Mouse (Mus musculus): ENCODE measurements around the gene Scyl3. TPM values are rescaled to one million over a fixed set of nuclear protein-coding genes. Genes with fewer than 3 reads are reported as not detected.

Scyl3 gene
- polyA plus RNA-seq, 1 experiment from 2014 or later, result 19.1 TPM

DNA sequence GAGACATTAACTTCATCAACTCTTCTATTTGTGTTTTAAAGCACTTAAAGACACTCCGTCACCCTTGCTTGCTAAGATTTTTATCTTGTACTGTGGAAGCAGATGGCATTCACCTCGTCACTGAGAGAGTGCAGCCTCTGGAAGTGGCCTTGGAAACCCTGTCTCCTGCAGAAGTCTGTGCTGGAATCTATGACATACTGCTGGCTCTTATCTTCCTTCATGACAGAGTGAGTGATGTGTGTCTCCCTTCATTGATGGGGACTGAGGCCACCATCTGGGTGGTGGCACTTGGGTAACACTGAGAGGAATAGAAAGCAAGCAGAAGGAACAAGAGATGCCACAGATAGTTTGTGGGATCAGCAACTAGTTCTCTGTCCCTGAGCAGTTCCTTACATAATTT lies 5.7 kb downstream of the Scyl3 start:
- Histone ChIP-seq H3K27ac (no peak overlapping the region), H3K4me2 (replicated peaks) (no peak overlapping the region), H3K4me1 (replicated peaks; ENCODE audit: control insufficient read depth, insufficient read depth, low read length) (peaks cover 9% of the 10 kb centered on the region; the same call in 1 of the 2 replicates), H3K27me3 (ENCODE audit: control insufficient read depth, insufficient read depth, low read length) (no peaks in the 10 kb centered on the region), H3K9me3 (ENCODE audit: control insufficient read depth, low read length) (no peaks in the 10 kb centered on the region), H3K4me3 (replicated peaks; ENCODE audit: low read length) (no peak overlapping the region), H3K36me3 (replicated peaks; ENCODE audit: control insufficient read depth, insufficient read depth) (peaks cover 59% of the 10 kb centered on the region), H3K9ac (no peak overlapping the region)
- ATAC-seq (ENCODE audit: low FRiP score) (no peak), DNase-seq (ENCODE audit: low spot score) (no peak)
- 96% methylated on average over 2 of the region's 2 CpGs for WGBS

DNA sequence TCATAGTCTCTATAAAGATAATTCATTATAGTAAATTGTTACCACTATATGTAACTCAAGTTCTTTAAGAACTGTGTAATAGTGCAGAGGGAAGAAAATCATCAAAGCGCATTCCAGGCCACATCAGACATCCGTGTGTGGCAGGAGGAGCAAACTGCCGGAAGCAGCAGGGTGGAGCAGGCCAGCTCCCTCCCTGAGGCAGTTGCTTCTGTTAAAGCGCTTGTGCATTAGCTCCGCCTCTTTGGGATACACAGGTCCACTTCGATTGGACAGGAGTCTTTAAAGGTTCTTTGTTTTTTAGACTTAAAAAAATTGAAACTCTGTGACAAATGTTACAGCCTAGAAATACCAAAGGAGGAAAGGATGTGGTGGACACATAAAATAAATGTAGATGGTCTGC lies 13.2 kb downstream of the Scyl3 start:
- Histone ChIP-seq H3K4me1 (replicated peaks; ENCODE audit: control insufficient read depth, insufficient read depth, low read length) (no peaks in the 10 kb centered on the region), H3K27me3 (ENCODE audit: control insufficient read depth, insufficient read depth, low read length) (no peaks in the 10 kb centered on the region), H3K36me3 (replicated peaks; ENCODE audit: control insufficient read depth, insufficient read depth) (peaks cover 96% of the 10 kb centered on the region), H3K27ac (no peak overlapping the region), H3K9me3 (ENCODE audit: control insufficient read depth, low read length) (no peaks in the 10 kb centered on the region), H3K4me3 (replicated peaks; ENCODE audit: low read length) (no peak overlapping the region), H3K4me2 (replicated peaks) (no peak overlapping the region), H3K9ac (no peak overlapping the region)
- ATAC-seq (ENCODE audit: low FRiP score) (no peak), DNase-seq (ENCODE audit: low spot score) (no peak)
- 75% methylated on average over 6 of the region's 6 CpGs for WGBS

DNA sequence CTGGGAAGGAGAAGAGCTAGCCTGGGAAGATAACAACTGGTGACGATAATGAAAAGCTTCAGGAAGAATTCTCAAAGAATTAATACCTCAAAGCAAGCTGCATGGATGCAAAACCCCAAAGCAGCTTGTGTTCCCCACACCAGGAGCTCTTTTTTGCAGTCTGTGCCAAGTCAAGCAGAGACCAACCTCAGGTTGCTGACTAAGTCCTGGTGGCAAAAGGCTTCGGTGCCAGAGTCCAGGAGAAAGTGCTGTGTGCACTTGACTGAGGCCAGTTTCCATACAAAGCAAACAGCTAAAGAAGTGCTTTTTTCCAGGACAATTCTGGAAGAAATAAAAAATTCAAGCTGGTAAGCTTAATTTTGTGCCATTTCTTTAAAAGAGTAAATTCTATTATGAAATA lies 24.5 kb downstream of the Scyl3 start:
- no peaks in the 10 kb centered on the region for H3K27me3 ChIP-seq (ENCODE audit: control insufficient read depth, insufficient read depth, low read length)
- H3K9me3 ChIP-seq (ENCODE audit: control insufficient read depth, low read length), result no peaks in the 10 kb centered on the region
- no peak overlapping the region for H3K4me2 ChIP-seq (replicated peaks)
- no peak for ATAC-seq (ENCODE audit: low FRiP score)
- no peaks in the 10 kb centered on the region for H3K4me1 ChIP-seq (replicated peaks; ENCODE audit: control insufficient read depth, insufficient read depth, low read length)
- WGBS, result 96% methylated on average over 2 of the region's 2 CpGs
- no peak overlapping the region for H3K4me3 ChIP-seq (replicated peaks; ENCODE audit: low read length)
- DNase-seq (ENCODE audit: low spot score), result no peak
- H3K27ac ChIP-seq, result no peak overlapping the region
- H3K36me3 ChIP-seq (replicated peaks; ENCODE audit: control insufficient read depth, insufficient read depth), result peaks cover 84% of the 10 kb centered on the region
- H3K9ac ChIP-seq, result no peak overlapping the region

DNA sequence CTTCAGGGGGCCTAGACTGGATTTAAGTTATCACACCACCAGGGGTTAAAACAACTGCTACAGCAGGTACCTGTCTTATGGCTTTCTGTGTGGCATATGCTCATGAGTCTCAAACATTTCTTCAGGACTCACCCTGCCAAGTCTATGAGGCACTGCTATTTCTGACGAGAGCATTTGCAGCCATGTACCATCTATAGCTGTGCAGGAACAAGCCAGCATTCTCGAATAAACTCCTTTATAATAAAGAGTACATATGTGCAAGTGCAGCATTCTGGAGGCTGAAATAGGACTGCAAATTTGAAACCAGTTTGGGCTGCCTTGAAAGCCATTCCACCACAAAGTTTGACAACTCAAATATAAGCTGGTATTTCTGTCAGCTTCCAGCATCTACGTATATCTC lies 29.1 kb downstream of the Scyl3 start:
- Histone ChIP-seq H3K27me3 (ENCODE audit: control insufficient read depth, insufficient read depth, low read length) (no peaks in the 10 kb centered on the region), H3K4me3 (replicated peaks; ENCODE audit: low read length) (no peak overlapping the region), H3K4me2 (replicated peaks) (no peak overlapping the region), H3K36me3 (replicated peaks; ENCODE audit: control insufficient read depth, insufficient read depth) (peaks cover 47% of the 10 kb centered on the region), H3K9me3 (ENCODE audit: control insufficient read depth, low read length) (no peaks in the 10 kb centered on the region), H3K27ac (no peak overlapping the region), H3K4me1 (replicated peaks; ENCODE audit: control insufficient read depth, insufficient read depth, low read length) (no peaks in the 10 kb centered on the region), H3K9ac (no peak overlapping the region)
- no peak for DNase-seq (ENCODE audit: low spot score)
- no peak for ATAC-seq (ENCODE audit: low FRiP score)
- 95% methylated on average over 3 of the region's 3 CpGs for WGBS

DNA sequence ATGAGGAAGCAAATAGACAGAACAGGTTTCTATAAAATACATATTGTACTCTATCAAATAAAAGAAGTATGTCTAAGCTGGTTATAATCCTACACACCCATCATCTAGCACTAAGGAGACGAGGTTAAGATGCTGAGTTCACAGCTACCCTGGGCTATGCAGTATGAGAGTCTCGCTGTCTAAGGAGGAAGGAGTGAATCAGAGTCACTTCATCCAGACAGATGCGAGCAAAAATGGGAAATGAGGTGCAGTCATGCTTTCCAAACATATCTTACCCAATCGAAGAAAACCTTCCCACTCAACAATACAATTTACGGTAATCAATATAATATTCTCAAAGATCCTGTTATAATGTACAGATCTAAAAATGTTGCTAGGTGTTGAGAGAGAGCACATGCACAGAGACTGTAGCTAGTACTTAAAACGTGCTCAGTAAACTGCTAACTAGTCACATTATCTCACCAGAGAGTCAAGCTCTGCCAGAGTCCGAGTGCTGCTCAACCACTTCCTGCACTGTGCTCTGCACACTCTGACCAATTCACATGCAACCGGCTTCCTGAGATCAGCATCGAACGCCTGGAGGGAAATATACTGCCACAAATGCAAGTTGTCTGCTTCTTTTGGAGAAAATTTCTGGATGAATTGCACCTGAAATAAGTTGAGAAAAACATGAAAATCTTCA lies 35.2 kb downstream of the Scyl3 start:
- 94% methylated on average over 10 of the region's 10 CpGs for WGBS

DNA sequence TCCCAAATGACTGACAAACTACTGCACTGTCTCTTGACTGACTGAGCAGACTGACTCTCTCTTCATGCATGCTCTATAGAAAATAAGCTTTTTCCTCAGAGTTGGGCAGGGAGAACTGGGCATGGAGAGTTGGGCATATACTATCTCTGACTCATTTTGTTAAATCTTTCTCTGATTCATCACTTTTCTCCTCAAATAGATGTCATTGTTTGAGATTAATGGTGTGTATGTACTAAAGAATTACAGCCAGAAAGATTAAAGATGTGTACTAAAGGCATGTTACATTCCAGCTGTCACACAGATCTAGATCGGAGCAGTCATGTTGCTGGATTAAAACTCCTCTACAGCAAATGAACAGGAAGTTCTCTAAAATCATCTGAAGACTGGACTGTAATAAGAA lies 45.6 kb downstream of the Scyl3 start:
- Histone ChIP-seq H3K9ac (no peak overlapping the region), H3K4me2 (replicated peaks) (no peak overlapping the region), H3K4me1 (replicated peaks; ENCODE audit: control insufficient read depth, insufficient read depth, low read length) (no peaks in the 10 kb centered on the region), H3K9me3 (ENCODE audit: control insufficient read depth, low read length) (no peaks in the 10 kb centered on the region), H3K4me3 (replicated peaks; ENCODE audit: low read length) (no peak overlapping the region), H3K36me3 (replicated peaks; ENCODE audit: control insufficient read depth, insufficient read depth) (peaks cover 14% of the 10 kb centered on the region; the same call in 1 of the 2 replicates), H3K27me3 (ENCODE audit: control insufficient read depth, insufficient read depth, low read length) (no peaks in the 10 kb centered on the region), H3K27ac (no peak overlapping the region)
- DNase-seq (ENCODE audit: low spot score) (no peak), ATAC-seq (ENCODE audit: low FRiP score) (no peak)
- WGBS, result 93% methylated on average over 1 of the region's 1 CpGs

More for the DNA sequence above, 35.2 kb downstream of the Scyl3 start:
- no peak overlapping the region for H3K4me3 ChIP-seq (replicated peaks; ENCODE audit: low read length)
- ATAC-seq (ENCODE audit: low FRiP score), result no peak
- H3K27ac ChIP-seq, result no peak overlapping the region
- H3K9me3 ChIP-seq (ENCODE audit: control insufficient read depth, low read length), result no peaks in the 10 kb centered on the region
- H3K4me1 ChIP-seq (replicated peaks; ENCODE audit: control insufficient read depth, insufficient read depth, low read length), result no peaks in the 10 kb centered on the region
- no peak overlapping the region for H3K9ac ChIP-seq
- no peak for DNase-seq (ENCODE audit: low spot score)
- H3K27me3 ChIP-seq (ENCODE audit: control insufficient read depth, insufficient read depth, low read length), result no peaks in the 10 kb centered on the region
- peaks cover 17% of the 10 kb centered on the region for H3K36me3 ChIP-seq (replicated peaks; ENCODE audit: control insufficient read depth, insufficient read depth)
- no peak overlapping the region for H3K4me2 ChIP-seq (replicated peaks)

DNA sequence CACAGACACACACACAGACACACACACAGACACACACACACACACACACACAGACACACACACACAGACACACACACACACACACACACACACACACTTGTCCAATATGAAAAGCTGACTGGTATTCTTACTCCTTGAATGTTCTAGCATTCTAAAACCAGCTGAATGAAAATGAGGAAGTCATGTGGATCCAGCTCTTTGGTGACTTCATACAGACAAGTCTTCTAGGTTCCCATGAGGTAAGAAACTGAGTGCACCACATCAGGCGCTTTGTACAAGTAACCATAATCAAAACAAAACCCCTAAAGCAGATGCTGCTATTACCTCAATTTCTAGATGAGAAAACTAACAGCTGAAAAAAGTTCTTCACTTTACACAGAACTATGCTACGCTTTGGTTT lies 46.2 kb downstream of the Scyl3 start:
- H3K36me3 ChIP-seq (replicated peaks; ENCODE audit: control insufficient read depth, insufficient read depth), result peaks cover 14% of the 10 kb centered on the region; the same call in 1 of the 2 replicates
- no peaks in the 10 kb centered on the region for H3K9me3 ChIP-seq (ENCODE audit: control insufficient read depth, low read length)
- H3K27ac ChIP-seq, result no peak overlapping the region
- no peaks in the 10 kb centered on the region for H3K27me3 ChIP-seq (ENCODE audit: control insufficient read depth, insufficient read depth, low read length)
- ATAC-seq (ENCODE audit: low FRiP score) (no peak), DNase-seq (ENCODE audit: low spot score) (no peak)
- no peaks in the 10 kb centered on the region for H3K4me1 ChIP-seq (replicated peaks; ENCODE audit: control insufficient read depth, insufficient read depth, low read length)
- no peak overlapping the region for H3K9ac ChIP-seq
- no peak overlapping the region for H3K4me2 ChIP-seq (replicated peaks)
- H3K4me3 ChIP-seq (replicated peaks; ENCODE audit: low read length), result no peak overlapping the region
- WGBS, result 100% methylated on average over 2 of the region's 2 CpGs

DNA sequence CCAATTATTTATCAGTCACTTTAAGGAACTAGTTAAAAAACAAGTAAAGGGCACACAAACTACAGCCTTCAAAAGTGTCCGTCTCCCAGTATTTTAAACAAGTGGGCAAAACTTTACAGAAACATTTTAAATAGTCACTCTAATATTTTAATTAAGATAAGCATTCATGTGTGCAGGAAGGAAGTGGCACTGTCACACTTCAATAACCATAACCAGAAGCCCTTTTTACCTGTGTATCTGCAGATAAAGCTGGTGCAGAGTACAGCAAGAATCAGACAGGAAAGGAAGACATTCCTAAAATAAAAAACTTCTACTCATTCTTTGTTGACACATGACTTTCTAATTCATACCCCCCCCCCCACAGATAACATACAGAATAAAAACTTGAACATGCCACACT lies 47.6 kb downstream of the Scyl3 start:
- no peak overlapping the region for H3K4me2 ChIP-seq (replicated peaks)
- H3K9me3 ChIP-seq (ENCODE audit: control insufficient read depth, low read length), result no peaks in the 10 kb centered on the region
- no peak overlapping the region for H3K9ac ChIP-seq
- no peak overlapping the region for H3K27ac ChIP-seq
- H3K4me3 ChIP-seq (replicated peaks; ENCODE audit: low read length), result no peak overlapping the region
- WGBS, result 96% methylated on average over 1 of the region's 1 CpGs
- no peaks in the 10 kb centered on the region for H3K4me1 ChIP-seq (replicated peaks; ENCODE audit: control insufficient read depth, insufficient read depth, low read length)
- ATAC-seq (ENCODE audit: low FRiP score), result no peak
- no peak for DNase-seq (ENCODE audit: low spot score)
- H3K36me3 ChIP-seq (replicated peaks; ENCODE audit: control insufficient read depth, insufficient read depth), result peaks cover 17% of the 10 kb centered on the region
- no peaks in the 10 kb centered on the region for H3K27me3 ChIP-seq (ENCODE audit: control insufficient read depth, insufficient read depth, low read length)

DNA sequence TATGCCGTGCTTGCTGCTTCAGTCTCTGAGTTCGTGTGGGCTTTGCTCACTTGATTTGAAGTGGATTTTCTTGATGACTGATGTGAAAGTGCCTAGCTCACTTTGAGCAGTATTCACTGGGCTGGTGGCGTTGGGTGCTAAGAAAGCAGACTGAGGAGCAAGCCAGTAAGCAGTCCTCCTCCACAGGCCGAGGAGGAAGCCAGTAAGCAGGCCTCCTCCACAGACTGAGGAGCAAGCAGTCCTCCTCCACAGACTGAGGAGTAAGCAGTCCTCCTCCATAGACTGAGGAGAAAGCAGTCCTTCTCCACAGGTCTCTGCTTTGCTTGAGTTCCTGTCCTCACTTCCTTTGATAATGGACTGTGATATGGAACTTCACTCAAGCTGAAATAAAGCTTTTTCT lies 63.5 kb downstream of the Scyl3 start:
- ATAC-seq (ENCODE audit: low FRiP score) (no peak), DNase-seq (ENCODE audit: low spot score) (no peak)
- H3K27me3 ChIP-seq (ENCODE audit: control insufficient read depth, insufficient read depth, low read length), result no peaks in the 10 kb centered on the region
- H3K4me2 ChIP-seq (replicated peaks), result no peak overlapping the region
- H3K9me3 ChIP-seq (ENCODE audit: control insufficient read depth, low read length), result no peaks in the 10 kb centered on the region
- no peaks in the 10 kb centered on the region for H3K36me3 ChIP-seq (replicated peaks; ENCODE audit: control insufficient read depth, insufficient read depth)
- H3K27ac ChIP-seq, result no peak overlapping the region
- peaks cover 8% of the 10 kb centered on the region; the same call in 1 of the 2 replicates for H3K4me1 ChIP-seq (replicated peaks; ENCODE audit: control insufficient read depth, insufficient read depth, low read length)
- H3K9ac ChIP-seq, result no peak overlapping the region
- 92% methylated on average over 4 of the region's 4 CpGs for WGBS
- no peak overlapping the region for H3K4me3 ChIP-seq (replicated peaks; ENCODE audit: low read length)

All from hindbrain, embryonic 14.5 days (tissue).